Mouse (Mus musculus) neural tube, embryonic 10.5 days (tissue): ENCODE results near the gene Kcnk3.

Experiments used
- DNase-seq: peaks from one replicate; pipeline ENCODE4 v3.0.0-alpha.2; 2017; ENCODE audit warnings: low spot score; ENCODE audit errors: extremely low spot score

Kcnk3 gene

DNA sequence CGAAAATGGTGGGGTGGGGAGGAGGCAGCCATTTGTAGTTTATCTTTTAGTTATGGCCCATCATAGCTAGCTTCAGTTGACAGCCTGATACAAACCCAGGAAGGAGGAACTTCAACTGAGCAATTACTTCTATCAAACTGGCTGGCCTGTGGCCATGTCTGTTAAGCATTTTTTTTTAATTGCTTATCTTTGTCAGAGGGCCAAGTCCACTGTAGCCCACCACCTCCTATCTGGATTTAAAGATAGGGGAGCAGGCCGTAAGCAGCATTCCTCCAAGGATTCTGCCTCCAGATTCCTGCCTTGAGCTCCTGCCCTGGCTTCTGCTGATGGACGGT is 81.5 kb downstream of the Kcnk3 start:
- DNase-seq: no peak

DNA sequence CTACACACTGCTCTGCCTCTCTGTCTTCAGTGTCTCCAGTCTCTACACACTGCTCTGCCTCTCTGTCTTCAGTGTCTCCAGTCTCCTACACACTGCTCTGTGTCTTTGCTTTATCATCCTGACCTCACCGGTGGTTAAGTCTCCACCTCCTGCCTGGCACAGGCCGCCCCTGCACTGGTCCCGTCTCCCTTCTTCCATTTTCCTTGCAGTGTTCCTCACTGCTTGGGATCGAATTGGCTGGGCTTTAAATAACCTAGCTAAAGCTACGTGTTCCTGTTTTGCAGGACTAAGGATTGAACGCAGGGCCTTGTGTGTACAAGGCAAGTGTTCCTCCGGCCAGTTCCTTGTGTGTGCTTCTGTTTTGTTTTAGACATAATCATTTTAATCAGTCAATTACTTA is 82.1 kb downstream of the Kcnk3 start:
- no peak for DNase-seq

DNA sequence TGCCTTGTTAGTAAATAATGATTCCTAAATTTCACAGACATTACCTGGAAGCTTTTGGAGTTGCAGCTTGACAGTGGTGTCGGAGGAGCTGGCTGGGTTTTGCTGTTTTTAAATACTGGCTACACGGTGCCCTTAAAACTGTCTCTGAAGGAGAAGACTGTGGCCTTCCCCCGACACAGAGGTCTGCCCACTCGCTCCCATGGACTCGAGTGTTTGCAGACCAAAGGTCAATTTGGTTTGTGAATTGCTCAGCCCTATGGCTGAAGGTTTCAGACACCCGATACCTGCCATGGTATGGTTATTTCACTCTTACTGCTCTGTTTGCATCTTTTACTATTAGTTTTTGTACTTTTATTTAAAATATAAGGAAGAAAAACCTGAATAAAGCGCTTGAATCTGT is 86.0 kb downstream of the Kcnk3 start:
- no peak for DNase-seq
